Mouse (Mus musculus) lung, postnatal 0 days (tissue): Measurements from ENCODE around the gene Leng8. TPM values are rescaled to one million over a fixed set of nuclear protein-coding genes. Genes with fewer than 3 reads are reported as not detected.

Experiments
- ATAC-seq: fragments of 200-750 bp; cut with Nextera tagmentation; 2 replicates; pipeline ENCODE4 v1.8.0; 2017; ENCODE audit warnings: moderate library complexity
- DNase-seq: peaks from one replicate; pipeline ENCODE4 v3.0.0-alpha.2; 2016; ENCODE audit warnings: low spot score
- H3K27ac ChIP-seq: fragments of 300-500 bp; sonication (generic); 2 replicates; pipeline ENCODE4 v1.5.1; 2014; ENCODE audit warnings: antibody characterized with exemption, mild to moderate bottlenecking, low read length, mixed read lengths
- H3K27me3 ChIP-seq: fragments of 300-500 bp; sonication (generic); replicated peaks from 2 replicates; pipeline ENCODE4 v1.6.1; 2014; ENCODE audit warnings: low read length, mixed read lengths; ENCODE audit not compliant: insufficient read depth
- H3K36me3 ChIP-seq: fragments of 300-500 bp; sonication (generic); 2 replicates; pipeline ENCODE4 v1.6.1; 2014; ENCODE audit warnings: low read length, mixed read lengths; ENCODE audit not compliant: insufficient read depth
- H3K4me1 ChIP-seq: fragments of 300-500 bp; sonication (generic); 2 replicates; pipeline ENCODE4 v1.6.1; 2014; ENCODE audit warnings: antibody characterized with exemption, low read depth, low read length, mixed read lengths; ENCODE audit not compliant: insufficient read depth
- H3K4me2 ChIP-seq: fragments of 300-500 bp; sonication (generic); replicated peaks from 2 replicates; pipeline ENCODE4 v1.6.1; 2014; ENCODE audit warnings: low read depth, mild to moderate bottlenecking, low read length, moderate library complexity, mixed read lengths
- H3K4me3 ChIP-seq: fragments of 300-500 bp; sonication (generic); 2 replicates; pipeline ENCODE4 v1.5.1; 2014; ENCODE audit warnings: low read depth, low read length
- H3K9ac ChIP-seq: fragments of 300-500 bp; sonication (generic); replicated peaks from 2 replicates; pipeline ENCODE4 v1.6.1; 2014; ENCODE audit warnings: low read depth, mild to moderate bottlenecking
- H3K9me3 ChIP-seq: fragments of 300-500 bp; sonication (generic); 2 replicates; pipeline ENCODE4 v1.6.1; 2016; ENCODE audit warnings: low read length, mixed read lengths
- CTCF ChIP-seq: IDR thresholded peaks from 2 replicates; pipeline ENCODE4 v1.5.1; 2016; ENCODE audit warnings: antibody characterized with exemption, mild to moderate bottlenecking
- EP300 ChIP-seq: IDR thresholded peaks from 2 replicates; pipeline ENCODE4 v1.6.1; 2016; ENCODE audit warnings: antibody characterized with exemption, mild to moderate bottlenecking, control low read depth
- WGBS: fragments of 180-500 bp; shearing (Covaris S2); extraction: QIAGEN DNeasy Blood & Tissue Kit; methylation state at CpG from one replicate; pipeline ENCODE4 v1.1.7; 2014; 5-methylcytosine and 5-hydroxymethylcytosine counted together
- polyA plus RNA-seq: library from polyadenylated mRNA; unstranded; fragments of >200 nt; fragmentation: Nextera tagmentation; extraction: Ambion mirVana; gene quantifications from 2 replicates; pipeline ENCODE4 v1.2.1, GENCODE M21; 2015

The Leng8 gene
- polyA plus RNA-seq, 1 experiment from 2014 or later, result 29.6 TPM

GRCm38 (mm10) chr7:4125306-4125705, 11.5 kb upstream of the Leng8 start:
- no peak overlapping the region for H3K4me2 ChIP-seq
- peak; percentile 40 for TF ChIP-seq CTCF
- no peak for TF ChIP-seq EP300
- no peaks in the 10 kb centered on the region for H3K4me1 ChIP-seq
- H3K27me3 ChIP-seq, result no peaks in the 10 kb centered on the region
- H3K4me3 ChIP-seq, result no peak overlapping the region
- H3K9me3 ChIP-seq, result no peaks in the 10 kb centered on the region
- no peaks in the 10 kb centered on the region for H3K36me3 ChIP-seq
- no peak overlapping the region for H3K27ac ChIP-seq
- WGBS, result 23% methylated on average over 9 of the region's 9 CpGs
- H3K9ac ChIP-seq, result no peak overlapping the region
- ATAC-seq (no peak), DNase-seq (no peak)

DNA sequence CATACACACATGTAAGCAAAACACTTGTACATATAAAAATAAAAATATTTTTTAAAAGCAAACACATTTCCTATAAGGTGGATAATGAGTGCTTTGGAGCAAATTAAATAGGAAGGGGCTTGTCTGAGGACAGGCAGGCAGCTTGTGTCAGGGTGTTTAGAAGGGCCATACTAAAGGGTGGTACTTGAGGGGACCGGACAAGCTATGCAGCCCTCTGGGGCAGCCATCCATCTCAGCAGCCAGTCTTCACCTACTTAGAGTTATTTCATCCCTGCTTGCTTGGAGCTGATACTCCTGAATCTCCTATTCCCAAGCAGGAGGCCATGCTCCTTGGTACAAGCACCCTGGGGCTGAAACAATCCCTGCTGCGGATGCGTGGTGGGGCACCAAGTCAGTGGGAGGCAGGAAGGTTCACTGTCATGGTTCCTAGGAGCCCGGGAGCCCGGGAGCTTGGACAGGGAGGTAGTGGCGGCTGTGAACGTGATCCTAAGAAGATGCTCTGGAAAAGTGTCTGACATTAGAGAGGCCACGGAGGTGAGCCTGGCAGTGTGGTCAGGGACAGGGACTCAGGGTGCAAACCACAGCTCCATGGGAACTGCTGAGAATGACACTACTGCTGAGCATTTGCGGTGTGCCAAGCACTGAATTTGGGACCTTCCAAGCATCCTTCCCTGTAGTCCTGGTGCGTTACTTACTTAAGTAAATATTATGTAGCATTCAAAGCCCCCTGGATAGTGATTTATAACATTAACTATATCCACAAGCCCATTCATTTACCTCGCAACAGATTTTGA, 9.7 kb upstream of the Leng8 start:
- H3K27ac ChIP-seq, result no peak overlapping the region
- H3K27me3 ChIP-seq, result no peaks in the 10 kb centered on the region
- no peak overlapping the region for H3K4me2 ChIP-seq
- ATAC-seq (no peak), DNase-seq (no peak)
- H3K9me3 ChIP-seq, result no peaks in the 10 kb centered on the region
- no peaks in the 10 kb centered on the region for H3K4me1 ChIP-seq
- H3K36me3 ChIP-seq, result no peaks in the 10 kb centered on the region
- H3K9ac ChIP-seq, result no peak overlapping the region
- no peak overlapping the region for H3K4me3 ChIP-seq
- 86% methylated on average over 11 of the region's 11 CpGs for WGBS
- TF ChIP-seq EP300, result no peak
- TF ChIP-seq CTCF, result no peak

- 88% methylated on average over 4 of the region's 4 CpGs for WGBS
- no peak overlapping the region for H3K4me2 ChIP-seq
- H3K9ac ChIP-seq, result no peak overlapping the region
Measured at GRCm38 (mm10) chr7:4127894-4128293, 8.9 kb upstream of the Leng8 start.

GRCm38 (mm10) chr7:4128860-4129259, 8.0 kb upstream of the Leng8 start:
- peak; percentile 47 for DNase-seq
- H3K4me1 ChIP-seq, result no peaks in the 10 kb centered on the region
- H3K9ac ChIP-seq, result no peak overlapping the region
- no peak overlapping the region for H3K4me2 ChIP-seq
- no peak overlapping the region for H3K27ac ChIP-seq
- peak; percentile 37 for ATAC-seq
- H3K9me3 ChIP-seq, result no peaks in the 10 kb centered on the region
- H3K27me3 ChIP-seq, result no peaks in the 10 kb centered on the region
- WGBS, result 39% methylated on average over 6 of the region's 6 CpGs
- no peak overlapping the region for H3K4me3 ChIP-seq
- no peaks in the 10 kb centered on the region for H3K36me3 ChIP-seq
- TF ChIP-seq EP300, result 0 out of 2 replicates have a peak, but pooled peaks have one; percentile 26
- no peak for TF ChIP-seq CTCF

More at GRCm38 (mm10) chr7:4127894-4128293, 8.9 kb upstream of the Leng8 start:
- Histone ChIP-seq H3K9me3 (no peaks in the 10 kb centered on the region), H3K27ac (no peak overlapping the region), H3K4me3 (no peak overlapping the region), H3K4me1 (no peaks in the 10 kb centered on the region), H3K27me3 (no peaks in the 10 kb centered on the region), H3K36me3 (no peaks in the 10 kb centered on the region)
- TF ChIP-seq CTCF (no peak), EP300 (no peak)
- ATAC-seq (no peak), DNase-seq (no peak)

- H3K4me3 ChIP-seq, result no peak overlapping the region
- no peak overlapping the region for H3K27ac ChIP-seq
- H3K4me1 ChIP-seq, result no peaks in the 10 kb centered on the region
- TF ChIP-seq CTCF, result peak; percentile 93
- no peak for TF ChIP-seq EP300
- peak; percentile 72 for ATAC-seq
- H3K9me3 ChIP-seq, result no peaks in the 10 kb centered on the region
- H3K36me3 ChIP-seq, result no peaks in the 10 kb centered on the region
- 26% methylated on average over 12 of the region's 13 CpGs for WGBS
- H3K4me2 ChIP-seq, result no peak overlapping the region
- H3K9ac ChIP-seq, result no peak overlapping the region
- peak; percentile 88 for DNase-seq
- H3K27me3 ChIP-seq, result no peaks in the 10 kb centered on the region
Measured at GRCm38 (mm10) chr7:4130686-4131452, 6.0 kb upstream of the Leng8 start.

DNA sequence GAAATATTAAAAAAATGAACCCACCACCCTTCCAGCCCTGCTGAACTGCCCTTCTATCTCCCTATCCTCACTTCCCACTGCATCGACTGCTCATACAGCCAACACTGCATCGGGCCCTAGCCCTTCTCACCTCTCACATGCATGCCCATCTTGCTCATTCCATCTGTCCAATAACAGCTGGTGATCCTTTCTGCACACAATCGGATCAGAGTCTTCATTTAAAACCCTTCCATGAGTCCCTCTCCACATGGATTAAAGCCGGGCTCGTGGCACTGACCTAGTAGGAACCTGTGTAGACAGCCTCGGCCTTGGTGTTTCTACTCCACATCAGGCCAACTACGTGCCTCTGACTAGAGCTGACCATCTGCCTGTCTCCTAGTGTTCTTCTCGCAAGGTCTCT, 4.9 kb upstream of the Leng8 start:
- no peak overlapping the region for H3K27ac ChIP-seq
- H3K36me3 ChIP-seq, result no peaks in the 10 kb centered on the region
- H3K4me2 ChIP-seq, result no peak overlapping the region
- no peak overlapping the region for H3K9ac ChIP-seq
- WGBS, result 82% methylated on average over 8 of the region's 8 CpGs
- no peaks in the 10 kb centered on the region for H3K4me1 ChIP-seq
- H3K9me3 ChIP-seq, result no peaks in the 10 kb centered on the region
- H3K4me3 ChIP-seq, result no peak overlapping the region
- ATAC-seq (no peak), DNase-seq (no peak)
- no peak for TF ChIP-seq EP300
- TF ChIP-seq CTCF, result no peak
- H3K27me3 ChIP-seq, result no peaks in the 10 kb centered on the region
